Mouse (Mus musculus): ENCODE data around the gene Casp12. TPM values are rescaled to one million over a fixed set of nuclear protein-coding genes. Genes with fewer than 3 reads are reported as not detected.
"Not testable (repeated sequence)": the region's sequence is repeated elsewhere in the genome, so short reads cannot be mapped to it uniquely, and the experiment has no call there.

The Casp12 gene
- polyA plus RNA-seq, 1 experiment from 2014 or later: 0.16 TPM

- Histone ChIP-seq H3K4me1 (ENCODE audit: control insufficient read depth, insufficient read depth, low read length) (no peaks in the 10 kb centered on the region), H3K27me3 (ENCODE audit: control insufficient read depth, insufficient read depth, low read length) (no peaks in the 10 kb centered on the region), H3K27ac (ENCODE audit: low read depth, low read length) (no peak overlapping the region), H3K4me2 (ENCODE audit: low read depth, low read length) (no peak overlapping the region), H3K9me3 (ENCODE audit: control insufficient read depth, low read length) (no peaks in the 10 kb centered on the region), H3K9ac (replicated peaks; ENCODE audit: low read depth, low read length) (no peak overlapping the region), H3K4me3 (ENCODE audit: low read depth, low read length) (no peak overlapping the region), H3K36me3 (ENCODE audit: control insufficient read depth, insufficient read depth, low read length) (no peaks in the 10 kb centered on the region)
- 88% methylated on average over 1 of the region's 1 CpGs for whole genome bisulfite sequencing
- no peak for ATAC-seq (ENCODE audit: low read depth)
Observed at GRCm38 (mm10) chr9:5333422-5333821, 11.8 kb upstream of the Casp12 start.

DNA sequence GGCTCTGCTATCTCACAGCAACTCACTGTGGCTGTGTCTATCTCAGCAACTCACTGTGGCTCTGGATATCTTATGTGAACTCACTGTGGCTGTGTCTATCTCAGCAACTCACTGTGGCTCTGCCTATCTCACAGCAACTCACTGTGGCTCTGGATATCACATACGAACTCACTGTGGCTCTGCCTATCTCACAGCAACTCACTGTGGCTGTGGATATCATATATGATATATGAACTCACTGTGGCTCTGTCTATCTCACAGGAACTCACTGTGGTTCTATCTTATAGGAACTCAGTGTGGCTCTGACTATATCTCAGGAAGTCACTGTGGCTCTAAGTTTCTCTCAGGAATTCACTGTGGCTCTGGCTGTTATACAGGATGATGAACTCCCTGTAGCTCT lies 2.1 kb upstream of the Casp12 start:
- 89% methylated on average over 1 of the region's 1 CpGs for WGBS
- Histone ChIP-seq H3K4me3 (ENCODE audit: low read depth, low read length) (no peak overlapping the region), H3K27me3 (ENCODE audit: control insufficient read depth, insufficient read depth, low read length) (no peaks in the 10 kb centered on the region), H3K27ac (ENCODE audit: low read depth, low read length) (no peak overlapping the region), H3K9me3 (ENCODE audit: control insufficient read depth, low read length) (no peaks in the 10 kb centered on the region), H3K4me1 (ENCODE audit: control insufficient read depth, insufficient read depth, low read length) (no peaks in the 10 kb centered on the region), H3K9ac (replicated peaks; ENCODE audit: low read depth, low read length) (no peak overlapping the region), H3K36me3 (ENCODE audit: control insufficient read depth, insufficient read depth, low read length) (no peaks in the 10 kb centered on the region), H3K4me2 (ENCODE audit: low read depth, low read length) (no peak overlapping the region)
- ATAC-seq (ENCODE audit: low read depth): no peak

DNA sequence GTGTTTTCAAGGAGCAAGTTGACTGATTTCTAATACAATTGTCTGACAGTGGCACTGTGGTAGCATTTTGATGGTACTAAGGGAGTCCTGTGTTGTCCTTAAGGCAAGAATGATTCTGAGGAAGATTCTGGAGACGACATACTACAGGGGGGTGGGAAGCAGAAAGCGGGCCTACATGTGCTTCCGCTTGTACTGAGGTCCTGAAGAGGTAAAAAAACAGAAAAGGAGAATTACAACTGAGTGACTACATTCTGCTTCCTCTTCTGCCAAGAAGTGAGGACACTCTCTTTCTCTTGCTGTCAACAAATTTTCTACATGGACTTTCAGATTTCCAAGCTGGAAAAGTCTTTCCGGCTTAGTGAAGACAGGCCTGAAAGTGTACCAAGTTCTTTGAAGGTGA lies 1.1 kb upstream of the Casp12 start:
- Histone ChIP-seq H3K4me2 (ENCODE audit: low read depth, low read length) (no peak overlapping the region), H3K27ac (ENCODE audit: low read depth, low read length) (no peak overlapping the region), H3K9me3 (ENCODE audit: control insufficient read depth, low read length) (no peaks in the 10 kb centered on the region), H3K4me3 (ENCODE audit: low read depth, low read length) (no peak overlapping the region), H3K4me1 (ENCODE audit: control insufficient read depth, insufficient read depth, low read length) (no peaks in the 10 kb centered on the region), H3K36me3 (ENCODE audit: control insufficient read depth, insufficient read depth, low read length) (no peaks in the 10 kb centered on the region), H3K27me3 (ENCODE audit: control insufficient read depth, insufficient read depth, low read length) (no peaks in the 10 kb centered on the region), H3K9ac (replicated peaks; ENCODE audit: low read depth, low read length) (no peak overlapping the region)
- WGBS: 90% methylated on average over 4 of the region's 4 CpGs
- no peak for ATAC-seq (ENCODE audit: low read depth)

DNA sequence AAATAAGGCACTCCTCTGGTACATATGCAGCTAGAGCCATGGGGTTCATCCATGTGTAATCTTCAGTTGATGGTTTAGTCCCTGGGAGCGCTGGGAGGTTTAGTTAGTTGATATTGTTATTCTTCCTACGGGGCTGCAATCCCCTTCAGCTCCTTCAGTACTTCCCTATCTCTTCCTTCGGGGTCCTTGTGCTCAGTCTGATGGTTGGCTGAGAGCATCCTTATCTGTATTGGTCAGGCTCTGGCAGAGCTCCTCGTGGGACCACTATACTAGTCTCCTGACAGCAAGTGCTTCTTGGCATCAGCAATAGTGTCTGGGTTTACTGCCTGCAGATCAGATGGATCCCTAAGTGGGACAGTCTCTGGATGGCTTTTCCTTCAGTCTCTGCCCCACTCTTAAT lies 2.2 kb downstream of the Casp12 start:
- H3K9me3 ChIP-seq (ENCODE audit: control insufficient read depth, low read length): no peaks in the 10 kb centered on the region
- WGBS: 91% methylated on average over 4 of the region's 4 CpGs

DNA sequence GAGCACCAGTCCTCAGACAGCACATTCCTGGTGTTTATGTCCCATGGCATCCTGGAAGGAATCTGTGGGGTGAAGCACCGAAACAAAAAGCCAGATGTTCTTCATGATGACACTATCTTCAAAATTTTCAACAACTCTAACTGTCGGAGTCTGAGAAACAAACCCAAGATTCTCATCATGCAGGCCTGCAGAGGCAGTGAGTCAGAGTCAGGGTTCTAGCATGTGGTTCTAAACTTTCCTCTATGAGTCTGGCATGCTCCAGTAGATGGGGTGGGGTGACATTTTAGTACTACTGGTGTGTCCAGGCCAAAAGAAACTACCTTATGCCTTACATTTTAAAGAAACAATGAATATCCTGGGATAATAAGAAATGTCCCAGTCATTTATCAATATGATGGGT lies 8.4 kb downstream of the Casp12 start:
- no peak overlapping the region for H3K4me3 ChIP-seq (ENCODE audit: low read depth, low read length)
- no peak for ATAC-seq (ENCODE audit: low read depth)
- H3K9ac ChIP-seq (replicated peaks; ENCODE audit: low read depth, low read length): no peak overlapping the region
- no peaks in the 10 kb centered on the region for H3K36me3 ChIP-seq (ENCODE audit: control insufficient read depth, insufficient read depth, low read length)
- H3K4me2 ChIP-seq (ENCODE audit: low read depth, low read length): no peak overlapping the region
- no peaks in the 10 kb centered on the region for H3K27me3 ChIP-seq (ENCODE audit: control insufficient read depth, insufficient read depth, low read length)
- no peaks in the 10 kb centered on the region for H3K9me3 ChIP-seq (ENCODE audit: control insufficient read depth, low read length)
- no peak overlapping the region for H3K27ac ChIP-seq (ENCODE audit: low read depth, low read length)
- WGBS: 88% methylated on average over 2 of the region's 2 CpGs
- no peaks in the 10 kb centered on the region for H3K4me1 ChIP-seq (ENCODE audit: control insufficient read depth, insufficient read depth, low read length)

More for the DNA sequence above, 2.2 kb downstream of the Casp12 start:
- no peak overlapping the region for H3K4me3 ChIP-seq (ENCODE audit: low read depth, low read length)
- no peaks in the 10 kb centered on the region for H3K27me3 ChIP-seq (ENCODE audit: control insufficient read depth, insufficient read depth, low read length)
- no peak overlapping the region for H3K9ac ChIP-seq (replicated peaks; ENCODE audit: low read depth, low read length)
- H3K36me3 ChIP-seq (ENCODE audit: control insufficient read depth, insufficient read depth, low read length): no peaks in the 10 kb centered on the region
- no peaks in the 10 kb centered on the region for H3K4me1 ChIP-seq (ENCODE audit: control insufficient read depth, insufficient read depth, low read length)
- no peak overlapping the region for H3K4me2 ChIP-seq (ENCODE audit: low read depth, low read length)
- no peak for ATAC-seq (ENCODE audit: low read depth)
- H3K27ac ChIP-seq (ENCODE audit: low read depth, low read length): no peak overlapping the region

- no peaks in the 10 kb centered on the region for H3K27me3 ChIP-seq (ENCODE audit: control insufficient read depth, insufficient read depth, low read length)
- H3K36me3 ChIP-seq (ENCODE audit: control insufficient read depth, insufficient read depth, low read length): no peaks in the 10 kb centered on the region
- H3K27ac ChIP-seq (ENCODE audit: low read depth, low read length): no peak overlapping the region
- H3K4me3 ChIP-seq (ENCODE audit: low read depth, low read length): no peak overlapping the region
- H3K4me2 ChIP-seq (ENCODE audit: low read depth, low read length): no peak overlapping the region
- no peaks in the 10 kb centered on the region for H3K9me3 ChIP-seq (ENCODE audit: control insufficient read depth, low read length)
- no peaks in the 10 kb centered on the region for H3K4me1 ChIP-seq (ENCODE audit: control insufficient read depth, insufficient read depth, low read length)
- H3K9ac ChIP-seq (replicated peaks; ENCODE audit: low read depth, low read length): no peak overlapping the region
- no peak for ATAC-seq (ENCODE audit: low read depth)
Observed at GRCm38 (mm10) chr9:5356801-5357200, 11.6 kb downstream of the Casp12 start.

DNA sequence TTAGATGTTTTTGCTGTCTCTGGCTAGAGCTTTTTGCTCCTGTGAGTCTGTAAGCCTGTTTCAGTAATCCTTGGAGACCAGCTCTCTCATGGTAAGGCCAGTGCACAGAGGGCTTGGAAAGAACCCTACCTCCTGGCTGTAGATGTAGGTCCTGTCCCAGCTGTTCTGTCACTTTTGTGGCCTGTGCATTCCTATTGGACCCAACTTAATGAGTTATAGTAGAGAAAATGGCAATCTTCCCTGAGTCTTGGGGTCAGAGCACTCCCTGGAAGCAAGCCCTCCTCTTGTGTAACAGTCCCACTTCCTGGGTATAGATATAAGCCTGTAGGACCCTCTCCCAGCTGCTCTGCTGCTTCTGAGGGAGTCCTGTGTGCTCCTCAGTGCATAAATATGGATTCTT lies 48.3 kb downstream of the Casp12 start:
- H3K4me3 ChIP-seq (ENCODE audit: low read depth, low read length): no peak overlapping the region
- no peaks in the 10 kb centered on the region for H3K4me1 ChIP-seq (ENCODE audit: control insufficient read depth, insufficient read depth, low read length)
- H3K36me3 ChIP-seq (ENCODE audit: control insufficient read depth, insufficient read depth, low read length): no peaks in the 10 kb centered on the region
- H3K27ac ChIP-seq (ENCODE audit: low read depth, low read length): no peak overlapping the region
- no peak overlapping the region for H3K4me2 ChIP-seq (ENCODE audit: low read depth, low read length)
- no peaks in the 10 kb centered on the region for H3K9me3 ChIP-seq (ENCODE audit: control insufficient read depth, low read length)
- ATAC-seq (ENCODE audit: low read depth): no peak
- no peak overlapping the region for H3K9ac ChIP-seq (replicated peaks; ENCODE audit: low read depth, low read length)
- no peaks in the 10 kb centered on the region for H3K27me3 ChIP-seq (ENCODE audit: control insufficient read depth, insufficient read depth, low read length)

DNA sequence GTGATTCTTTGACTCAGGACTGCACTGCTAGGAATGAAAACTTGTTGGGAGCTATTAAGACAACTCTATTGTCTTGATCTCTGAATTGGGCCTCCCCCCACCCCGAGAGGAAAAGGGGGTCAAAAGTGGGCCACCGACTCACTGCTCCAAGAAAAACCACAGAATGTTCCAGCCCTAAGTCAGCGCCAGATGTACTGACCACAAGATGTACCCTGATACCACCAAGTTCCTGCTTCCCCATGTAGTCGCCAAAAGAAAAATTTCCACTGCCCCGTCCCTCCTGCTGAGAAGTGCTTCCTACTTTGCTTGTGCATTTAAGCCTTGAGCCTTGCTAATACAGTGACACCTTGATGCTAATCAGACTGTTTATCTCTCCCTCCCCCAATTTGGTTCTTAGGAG lies 50.6 kb downstream of the Casp12 start:
- H3K9me3 ChIP-seq (ENCODE audit: control insufficient read depth, low read length); H3K27me3 ChIP-seq (ENCODE audit: control insufficient read depth, insufficient read depth, low read length): not testable (repeated sequence)

DNA sequence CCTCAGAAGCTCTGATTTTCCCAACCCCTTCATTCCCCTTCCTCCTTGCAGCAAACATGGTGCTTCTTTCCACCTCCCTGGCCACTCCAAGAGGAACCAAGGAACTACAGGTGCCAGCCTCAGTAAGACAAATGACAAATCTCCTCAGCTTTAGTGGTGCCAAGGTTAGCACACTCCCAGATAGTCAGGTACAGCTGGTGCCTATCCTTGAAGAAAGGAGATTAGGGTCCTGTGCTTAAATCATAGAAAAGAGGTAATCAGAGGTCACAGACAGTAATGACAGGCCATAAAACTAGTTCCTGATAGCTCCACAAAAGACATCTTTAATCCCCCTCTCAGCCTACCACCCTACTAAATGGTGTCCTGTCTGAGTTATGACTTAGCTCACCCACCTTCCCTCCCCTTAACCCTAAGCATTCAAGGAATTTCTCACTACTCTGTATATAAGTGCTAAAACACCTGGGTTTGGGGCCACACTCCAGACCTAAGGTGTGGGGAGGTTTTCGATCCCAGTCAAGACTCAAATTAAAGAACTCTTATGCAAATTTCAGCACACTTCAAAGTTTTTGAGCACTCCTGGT lies 65.8 kb downstream of the Casp12 start:
- H3K4me3 ChIP-seq (ENCODE audit: low read depth, low read length): no peak overlapping the region
- H3K27ac ChIP-seq (ENCODE audit: low read depth, low read length): no peak overlapping the region
- H3K4me2 ChIP-seq (ENCODE audit: low read depth, low read length): no peak overlapping the region
- H3K9me3 ChIP-seq (ENCODE audit: control insufficient read depth, low read length): no peaks in the 10 kb centered on the region
- H3K36me3 ChIP-seq (ENCODE audit: control insufficient read depth, insufficient read depth, low read length): no peaks in the 10 kb centered on the region
- H3K4me1 ChIP-seq (ENCODE audit: control insufficient read depth, insufficient read depth, low read length): no peaks in the 10 kb centered on the region
- no peak overlapping the region for H3K9ac ChIP-seq (replicated peaks; ENCODE audit: low read depth, low read length)
- H3K27me3 ChIP-seq (ENCODE audit: control insufficient read depth, insufficient read depth, low read length): no peaks in the 10 kb centered on the region
- 91% methylated on average over 1 of the region's 1 CpGs for WGBS
- no peak for ATAC-seq (ENCODE audit: low read depth)

More for the DNA sequence above, 50.6 kb downstream of the Casp12 start:
- H3K4me3 ChIP-seq (ENCODE audit: low read depth, low read length); H3K36me3 ChIP-seq (ENCODE audit: control insufficient read depth, insufficient read depth, low read length); H3K4me1 ChIP-seq (ENCODE audit: control insufficient read depth, insufficient read depth, low read length); H3K9ac ChIP-seq (replicated peaks; ENCODE audit: low read depth, low read length); H3K27ac ChIP-seq (ENCODE audit: low read depth, low read length); ATAC-seq (ENCODE audit: low read depth); H3K4me2 ChIP-seq (ENCODE audit: low read depth, low read length): not testable (repeated sequence)
- 87% methylated on average over 5 of the region's 5 CpGs for WGBS
